Mouse (Mus musculus) neural tube, embryonic 11.5 days (tissue): ENCODE measurements around the gene Mllt10. TPM values are rescaled to one million over a fixed set of nuclear protein-coding genes. Genes with fewer than 3 reads are reported as not detected.

Experiments
- ATAC-seq: fragments of 200-750 bp; cut with Nextera tagmentation; 2 replicates; pipeline ENCODE4 v1.8.0; 2017; ENCODE audit warnings: moderate number of reproducible peaks, mild to moderate bottlenecking, moderate TSS enrichment, moderate library complexity; ENCODE audit not compliant: insufficient read depth, low FRiP score, low TSS enrichment
- DNase-seq: peaks from one replicate; pipeline ENCODE4 v3.0.0-alpha.2; 2015; ENCODE audit warnings: low spot score
- H3K27ac ChIP-seq: fragments of 300-500 bp; sonication (generic); 2 replicates; pipeline ENCODE4 v1.5.1; 2014; ENCODE audit warnings: low read depth, mild to moderate bottlenecking, low read length
- H3K27me3 ChIP-seq: fragments of 300-500 bp; sonication (generic); 2 replicates; pipeline ENCODE4 v1.6.1; 2014; ENCODE audit warnings: mild to moderate bottlenecking, low read length, mixed read lengths; ENCODE audit not compliant: control insufficient read depth, insufficient read depth
- H3K36me3 ChIP-seq: fragments of 300-500 bp; sonication (generic); 2 replicates; pipeline ENCODE4 v1.6.1; 2014; ENCODE audit warnings: mild to moderate bottlenecking, low read length, moderate library complexity, mixed read lengths; ENCODE audit not compliant: control insufficient read depth, insufficient read depth
- H3K4me1 ChIP-seq: fragments of 300-500 bp; sonication (generic); 2 replicates; pipeline ENCODE4 v1.6.1; 2014; ENCODE audit warnings: low read length, mixed read lengths; ENCODE audit not compliant: control insufficient read depth, insufficient read depth
- H3K4me2 ChIP-seq: fragments of 300-500 bp; sonication (generic); 2 replicates; pipeline ENCODE4 v1.6.1; 2014; ENCODE audit warnings: low read depth, mild to moderate bottlenecking, moderate library complexity
- H3K4me3 ChIP-seq: fragments of 300-500 bp; sonication (generic); 2 replicates; pipeline ENCODE4 v1.5.1; 2014; ENCODE audit warnings: low read depth, low read length
- H3K9ac ChIP-seq: fragments of 300-500 bp; sonication (generic); 2 replicates; pipeline ENCODE4 v1.6.1; 2014; ENCODE audit warnings: mild to moderate bottlenecking, low read length
- H3K9me3 ChIP-seq: fragments of 300-500 bp; sonication (generic); 2 replicates; pipeline ENCODE4 v1.6.1; 2016; ENCODE audit warnings: low read length; ENCODE audit not compliant: control insufficient read depth
- WGBS: fragments of 180-500 bp; shearing (Covaris S2); extraction: QIAGEN DNeasy Blood & Tissue Kit; methylation state at CpG from one replicate; pipeline ENCODE4 v1.1.7; 2014; 5-methylcytosine and 5-hydroxymethylcytosine counted together
- polyA plus RNA-seq: library from polyadenylated mRNA; unstranded; fragments of >200 nt; fragmentation: Nextera tagmentation; extraction: Ambion mirVana; gene quantifications from 2 replicates; pipeline ENCODE4 v1.2.1, GENCODE M21; 2014

Mllt10 gene
- polyA plus RNA-seq, 1 experiment from 2014 or later: 39.4 TPM

DNA sequence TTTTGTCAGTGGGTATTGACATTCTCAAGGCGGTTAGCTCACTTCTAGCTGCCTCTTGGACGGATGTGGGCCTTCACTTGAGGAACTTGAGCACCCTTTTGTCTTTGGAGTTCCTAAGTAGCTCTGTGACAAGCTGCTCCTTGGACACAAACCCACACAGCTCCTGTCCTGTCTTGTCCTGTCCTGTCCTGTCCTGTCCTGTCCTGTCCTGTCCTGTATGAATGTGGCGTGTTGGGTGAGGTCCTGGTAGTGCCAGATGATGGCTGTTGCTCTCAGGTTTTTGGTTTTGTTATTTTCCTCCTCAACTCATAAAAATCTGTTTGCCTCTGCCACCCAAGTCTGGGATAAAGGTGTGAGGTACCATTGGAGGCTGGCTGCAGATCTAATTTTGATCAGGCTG, 61.4 kb downstream of the Mllt10 start:
- DNase-seq: no peak
- Histone ChIP-seq H3K9me3 (no peaks in the 10 kb centered on the region), H3K9ac (no peak overlapping the region), H3K27ac (no peak overlapping the region), H3K4me2 (no peak overlapping the region), H3K36me3 (0 out of 2 replicates have a peak, but pooled peaks cover 3% of the 10 kb centered on the region), H3K4me3 (no peak overlapping the region), H3K4me1 (no peaks in the 10 kb centered on the region), H3K27me3 (no peaks in the 10 kb centered on the region)
- no peak for ATAC-seq
- WGBS: 78% methylated on average over 3 of the region's 3 CpGs

DNA sequence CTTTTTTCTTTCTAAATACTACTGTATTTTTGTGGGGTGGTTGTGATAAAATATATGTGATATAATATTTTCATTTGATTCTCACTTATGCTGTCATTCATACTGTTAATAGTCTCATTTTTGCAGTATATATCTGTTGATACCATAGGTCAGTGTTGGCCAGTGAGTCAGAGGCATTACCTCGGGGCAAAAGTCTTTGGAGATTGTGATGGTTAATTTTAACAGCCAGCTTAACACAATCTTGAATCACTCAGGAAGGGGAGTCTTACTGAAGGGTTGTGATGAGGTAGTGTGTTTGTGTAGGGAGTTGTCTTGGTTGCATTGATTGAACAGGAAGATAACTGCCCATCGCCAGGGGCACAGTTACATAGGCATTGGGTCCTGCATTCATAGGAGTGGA, 83.1 kb downstream of the Mllt10 start:
- Histone ChIP-seq H3K9me3 (no peaks in the 10 kb centered on the region), H3K27me3 (no peaks in the 10 kb centered on the region), H3K4me2 (no peak overlapping the region), H3K36me3 (peaks cover 3% of the 10 kb centered on the region; the same call in 1 of the 2 replicates), H3K27ac (no peak overlapping the region), H3K9ac (no peak overlapping the region), H3K4me1 (no peaks in the 10 kb centered on the region), H3K4me3 (no peak overlapping the region)
- ATAC-seq (no peak), DNase-seq (no peak)
- WGBS: 95% methylated on average over 2 of the region's 2 CpGs

DNA sequence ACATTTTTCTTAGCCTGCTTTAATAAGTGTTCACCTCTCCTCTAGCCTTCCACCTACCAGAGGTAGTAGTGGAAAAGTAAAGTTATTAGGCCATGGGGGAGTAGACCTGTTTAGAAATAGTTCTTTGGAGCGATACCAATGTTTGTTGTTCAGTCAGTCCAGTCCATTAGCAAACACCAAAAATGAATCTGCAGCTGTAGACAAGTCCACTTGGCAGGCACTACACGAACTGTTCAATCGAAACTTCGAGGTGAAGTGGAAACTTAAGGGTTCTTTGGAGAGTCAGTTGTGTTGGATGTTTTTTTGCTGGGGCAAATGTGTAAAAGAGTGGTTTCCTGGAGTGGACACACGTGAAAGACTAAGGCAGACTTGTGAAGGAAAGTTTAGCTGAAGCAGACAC, 84.6 kb downstream of the Mllt10 start:
- no peaks in the 10 kb centered on the region for H3K9me3 ChIP-seq
- H3K9ac ChIP-seq: no peak overlapping the region
- H3K4me3 ChIP-seq: no peak overlapping the region
- H3K36me3 ChIP-seq: peaks cover 3% of the 10 kb centered on the region; the same call in 1 of the 2 replicates
- WGBS: 96% methylated on average over 5 of the region's 5 CpGs
- H3K27ac ChIP-seq: no peak overlapping the region
- no peaks in the 10 kb centered on the region for H3K4me1 ChIP-seq
- DNase-seq (no peak), ATAC-seq (no peak)
- H3K27me3 ChIP-seq: no peaks in the 10 kb centered on the region
- H3K4me2 ChIP-seq: no peak overlapping the region

DNA sequence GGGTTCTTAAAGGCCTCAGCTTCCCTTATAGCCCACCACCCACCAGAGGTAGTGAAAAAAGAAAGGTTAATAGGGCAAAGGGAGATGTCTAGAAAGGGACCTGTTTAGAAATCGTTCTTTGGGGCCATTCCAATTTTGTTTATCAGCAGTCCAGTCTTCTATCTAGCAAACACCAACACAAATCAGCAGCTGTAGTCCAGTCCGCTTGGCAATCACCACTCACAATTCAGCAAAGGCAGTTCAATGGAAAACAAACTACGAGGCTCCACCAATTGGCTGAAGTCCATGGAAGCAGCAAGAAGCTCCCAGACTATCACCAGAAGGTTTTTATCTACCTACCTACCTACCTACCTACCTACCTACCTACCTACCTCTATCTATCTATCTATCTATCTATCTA, 101.1 kb downstream of the Mllt10 start:
- Histone ChIP-seq H3K27ac (no peak overlapping the region), H3K4me3 (no peak overlapping the region), H3K9me3 (no peaks in the 10 kb centered on the region), H3K36me3 (peaks cover 5% of the 10 kb centered on the region; the same call in 1 of the 2 replicates), H3K27me3 (no peaks in the 10 kb centered on the region), H3K4me1 (no peaks in the 10 kb centered on the region), H3K4me2 (no peak overlapping the region), H3K9ac (no peak overlapping the region)
- 95% methylated on average over 3 of the region's 3 CpGs for WGBS
- ATAC-seq (no peak), DNase-seq (no peak)

DNA sequence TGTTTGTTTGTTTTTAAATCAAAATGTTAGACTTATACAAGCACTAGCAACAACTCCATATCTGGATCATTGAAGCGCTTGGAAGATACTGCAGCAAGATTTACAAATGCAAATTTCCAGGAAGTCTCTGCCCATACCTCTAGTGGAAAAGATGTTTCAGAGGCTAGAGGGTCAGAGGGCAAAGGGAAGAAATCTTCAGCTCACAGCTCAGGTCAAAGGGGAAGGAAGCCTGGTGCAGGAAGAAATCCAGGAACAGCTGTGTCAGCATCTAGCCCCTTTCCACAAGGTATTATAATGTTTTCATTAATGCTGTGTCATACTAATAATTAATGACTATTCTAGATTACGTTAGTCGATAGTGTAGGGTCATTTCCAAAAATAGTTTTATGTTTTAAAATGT, 104.4 kb downstream of the Mllt10 start:
- no peak overlapping the region for H3K4me3 ChIP-seq
- ATAC-seq (no peak), DNase-seq (no peak)
- H3K4me2 ChIP-seq: no peak overlapping the region
- WGBS: 85% methylated on average over 3 of the region's 3 CpGs
- H3K36me3 ChIP-seq: peaks cover 8% of the 10 kb centered on the region
- no peak overlapping the region for H3K27ac ChIP-seq
- H3K4me1 ChIP-seq: no peaks in the 10 kb centered on the region
- H3K9ac ChIP-seq: no peak overlapping the region
- H3K9me3 ChIP-seq: no peaks in the 10 kb centered on the region
- H3K27me3 ChIP-seq: no peaks in the 10 kb centered on the region

DNA sequence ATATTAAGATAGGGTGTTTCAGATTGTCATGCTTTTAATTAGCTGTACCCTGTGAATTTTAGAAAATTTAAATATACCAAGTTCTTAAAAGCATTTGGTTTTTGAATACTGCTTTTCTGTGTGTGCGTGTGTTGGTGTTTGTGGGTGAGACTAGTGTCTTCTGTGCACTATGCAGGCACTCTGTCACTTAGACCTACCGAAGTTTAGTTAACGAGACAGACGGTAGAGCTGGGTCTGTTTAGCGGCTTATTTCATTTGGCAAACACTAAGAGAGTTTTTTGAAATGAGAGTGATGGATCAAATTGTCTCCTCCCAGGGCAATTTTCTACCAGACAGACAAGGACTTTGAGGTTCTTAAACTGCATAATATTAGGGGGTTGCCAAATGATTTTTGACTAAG, 106.0 kb downstream of the Mllt10 start:
- DNase-seq (no peak), ATAC-seq (no peak)
- Histone ChIP-seq H3K27ac (no peak overlapping the region), H3K4me3 (no peak overlapping the region), H3K27me3 (no peaks in the 10 kb centered on the region), H3K36me3 (peaks cover 6% of the 10 kb centered on the region), H3K4me2 (no peak overlapping the region), H3K4me1 (no peaks in the 10 kb centered on the region), H3K9me3 (no peaks in the 10 kb centered on the region), H3K9ac (no peak overlapping the region)
- WGBS: 94% methylated on average over 5 of the region's 5 CpGs

DNA sequence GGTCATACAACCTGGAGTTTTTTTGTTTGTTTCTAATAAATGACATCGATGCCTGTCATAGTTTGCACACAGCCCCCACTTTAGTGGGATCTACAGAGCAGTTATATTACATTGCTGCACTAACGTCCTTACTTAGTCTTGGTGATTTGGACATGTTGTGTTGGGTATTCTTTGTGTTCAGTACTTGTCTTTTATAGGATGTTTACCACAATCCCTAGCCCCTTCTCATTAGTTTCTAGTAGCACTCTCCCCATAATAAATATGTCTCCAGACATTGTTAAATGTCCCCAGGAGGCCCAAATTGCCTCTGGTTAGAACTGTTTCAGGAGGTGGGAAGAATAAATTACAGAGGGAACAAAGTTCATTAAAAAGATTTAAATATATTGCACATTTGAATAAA, 110.5 kb downstream of the Mllt10 start:
- peak; percentile 35; the same call in 1 of the 2 replicates for ATAC-seq
- Histone ChIP-seq H3K27me3 (no peaks in the 10 kb centered on the region), H3K9ac (no peak overlapping the region), H3K4me3 (no peak overlapping the region), H3K27ac (no peak overlapping the region), H3K36me3 (peaks cover 3% of the 10 kb centered on the region), H3K4me1 (no peaks in the 10 kb centered on the region), H3K9me3 (no peaks in the 10 kb centered on the region), H3K4me2 (no peak overlapping the region)
- DNase-seq: no peak
- WGBS: 74% methylated on average over 2 of the region's 2 CpGs

DNA sequence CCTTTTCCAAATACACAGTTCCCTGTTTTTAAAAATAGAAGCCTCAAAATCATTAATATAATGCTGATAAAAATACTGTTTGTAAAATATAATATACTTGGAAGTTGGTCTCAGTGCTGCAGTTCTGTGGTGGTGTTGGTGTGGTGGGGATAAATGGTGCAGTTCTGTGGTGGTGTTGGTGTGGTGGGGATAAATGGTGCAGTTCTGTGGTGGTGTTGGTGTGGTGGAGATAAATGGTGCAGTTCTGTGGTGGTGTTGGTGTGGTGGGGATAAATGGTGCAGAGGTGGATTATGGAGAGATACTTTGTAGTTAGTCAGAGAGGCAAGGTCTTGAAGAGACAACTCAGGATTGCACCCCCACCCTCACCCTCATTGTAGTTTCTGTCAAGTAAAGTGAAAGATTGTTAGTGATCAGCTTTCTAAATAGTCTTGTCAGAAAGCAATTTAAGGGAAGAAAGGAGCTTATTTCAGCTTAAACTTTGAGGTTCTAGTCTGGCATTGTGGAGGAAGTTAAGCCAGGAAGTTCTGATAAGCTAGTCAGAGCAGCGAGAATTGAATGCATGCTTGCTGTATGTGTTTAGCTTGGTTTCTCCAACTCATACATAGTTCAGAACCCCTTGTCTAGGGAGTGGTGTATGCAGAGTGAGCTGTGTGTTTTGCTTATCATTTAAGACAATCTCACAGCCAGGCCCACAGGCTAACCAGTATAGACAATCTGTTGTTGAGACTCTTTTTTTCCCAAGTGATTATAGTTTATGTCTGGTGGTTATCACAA, 114.3 kb downstream of the Mllt10 start:
- H3K27me3 ChIP-seq: no peaks in the 10 kb centered on the region
- no peak for ATAC-seq
- no peak overlapping the region for H3K9ac ChIP-seq
- DNase-seq: no peak
- WGBS: 94% methylated on average over 1 of the region's 1 CpGs
- H3K36me3 ChIP-seq: no peaks in the 10 kb centered on the region
- H3K4me1 ChIP-seq: no peaks in the 10 kb centered on the region
- no peaks in the 10 kb centered on the region for H3K9me3 ChIP-seq
- H3K4me2 ChIP-seq: no peak overlapping the region
- H3K4me3 ChIP-seq: no peak overlapping the region
- no peak overlapping the region for H3K27ac ChIP-seq

DNA sequence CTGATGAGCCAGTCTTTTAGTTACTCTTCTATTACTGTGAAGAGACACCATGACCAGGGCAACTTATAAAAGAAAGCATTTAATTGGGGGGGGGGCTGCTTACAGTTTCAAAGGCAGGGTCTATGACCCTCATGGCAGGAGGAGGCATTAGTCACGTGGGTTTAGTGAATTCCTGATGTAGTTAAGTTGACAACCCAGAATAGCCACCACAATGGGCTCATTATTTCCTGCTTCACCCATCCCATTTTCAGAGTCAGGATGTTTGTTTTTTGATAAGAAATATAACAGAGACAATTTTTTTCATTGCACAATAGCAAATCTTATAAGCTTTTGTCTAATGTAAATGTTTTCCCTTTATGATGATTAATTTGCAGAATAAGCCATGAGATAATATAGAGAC, 120.2 kb downstream of the Mllt10 start:
- no peak overlapping the region for H3K4me3 ChIP-seq
- H3K27ac ChIP-seq: no peak overlapping the region
- ATAC-seq (no peak), DNase-seq (no peak)
- no peak overlapping the region for H3K9ac ChIP-seq
- no peaks in the 10 kb centered on the region for H3K27me3 ChIP-seq
- H3K9me3 ChIP-seq: no peaks in the 10 kb centered on the region
- H3K4me1 ChIP-seq: no peaks in the 10 kb centered on the region
- no peaks in the 10 kb centered on the region; the same call in 1 of the 2 replicates for H3K36me3 ChIP-seq
- H3K4me2 ChIP-seq: no peak overlapping the region
- WGBS: 30% methylated on average over 1 of the region's 1 CpGs
